Mouse (Mus musculus) ES-CJ7 (cell line): ENCODE measurements at regions not wholly inside any gene's neighbourhood (a gene's known extent, or its start where the extent isn't known, plus 50 kb on each side); places are given as distances from the start of the nearest gene placed in this dataset.

Source experiments
- DNase-seq: peaks from one replicate; pipeline ENCODE4 v3.0.0; 2011; ENCODE audit warnings: low read depth, low spot score

- peak; percentile 73 for DNase-seq
Measured at GRCm38 (mm10) chr4:35417866-35418265, 191.9 kb upstream of the C9orf72 start.

GRCm38 (mm10) chr4:35413488-35413887 is 187.5 kb upstream of the C9orf72 start:
- DNase-seq = no peak

- DNase-seq = no peak
Measured at GRCm38 (mm10) chr4:35405301-35406006, 179.5 kb upstream of the C9orf72 start.

GRCm38 (mm10) chr4:35404068-35404467 is 178.1 kb upstream of the C9orf72 start:
- DNase-seq = no peak

- no peak for DNase-seq
Measured at GRCm38 (mm10) chr4:35403594-35403993, 177.6 kb upstream of the C9orf72 start.

- DNase-seq = no peak
Measured at GRCm38 (mm10) chr4:35402376-35403133, 176.6 kb upstream of the C9orf72 start.

- no peak for DNase-seq
Measured at GRCm38 (mm10) chr4:35401783-35402182, 175.8 kb upstream of the C9orf72 start.

GRCm38 (mm10) chr4:35400511-35400910 is 174.5 kb upstream of the C9orf72 start:
- DNase-seq = no peak

- DNase-seq = no peak
Measured at GRCm38 (mm10) chr4:35395583-35395877, 169.6 kb upstream of the C9orf72 start.

- DNase-seq = no peak
Measured at GRCm38 (mm10) chr4:35394821-35395582, 169.0 kb upstream of the C9orf72 start.

GRCm38 (mm10) chr4:35375791-35376190 is 149.8 kb upstream of the C9orf72 start:
- no peak for DNase-seq

GRCm38 (mm10) chr4:35373213-35373860 is 147.4 kb upstream of the C9orf72 start:
- DNase-seq = no peak

- DNase-seq = peak; percentile 67
Measured at GRCm38 (mm10) chr4:35372528-35373212, 146.7 kb upstream of the C9orf72 start.

GRCm38 (mm10) chr4:35364161-35364560 is 138.2 kb upstream of the C9orf72 start:
- no peak for DNase-seq

- DNase-seq = no peak
Measured at GRCm38 (mm10) chr4:35362176-35362575, 136.2 kb upstream of the C9orf72 start.

- DNase-seq = no peak
Measured at GRCm38 (mm10) chr4:35359376-35359775, 133.4 kb upstream of the C9orf72 start.

GRCm38 (mm10) chr4:35356904-35357563 is 131.1 kb upstream of the C9orf72 start:
- no peak for DNase-seq

GRCm38 (mm10) chr4:35356051-35356450 is 130.1 kb upstream of the C9orf72 start:
- no peak for DNase-seq

GRCm38 (mm10) chr4:35354046-35354445 is 128.1 kb upstream of the C9orf72 start:
- DNase-seq = no peak

- no peak for DNase-seq
Measured at GRCm38 (mm10) chr4:35352606-35353005, 126.6 kb upstream of the C9orf72 start.

GRCm38 (mm10) chr4:35350465-35350864 is 124.5 kb upstream of the C9orf72 start:
- no peak for DNase-seq
